Mouse (Mus musculus): ENCODE measurements at regions not wholly inside any gene's neighbourhood (a gene's known extent, or its start where the extent isn't known, plus 50 kb on each side); places are given as distances from the start of the nearest gene placed in this dataset.

- no peaks in the 10 kb centered on the region for H3K4me1 ChIP-seq (ENCODE audit: control insufficient read depth, insufficient read depth, low read length)
- H3K4me3 ChIP-seq (replicated peaks; ENCODE audit: control insufficient read depth, low read depth, low read length): no peak overlapping the region
- H3K27ac ChIP-seq (ENCODE audit: control insufficient read depth, insufficient read depth, low read depth, low read length, poor library complexity): no peak overlapping the region
- no peak for TF ChIP-seq POLR2A (IDR thresholded peaks at IDR 0.05; ENCODE audit: borderline replicate concordance, control insufficient read depth, low read depth, low read length)
- no peak for TF ChIP-seq CTCF (IDR thresholded peaks at IDR 0.05; ENCODE audit: control insufficient read depth, insufficient read depth, low read length)
These were observed 81.5 kb downstream of the Uchl5 start for GRCm38 (mm10) chr1:143858532-143858931.

All from bone marrow, adult 2 months (tissue).